Mouse (Mus musculus): Measurements from ENCODE around the gene Nf1. TPM values are rescaled to one million over a fixed set of nuclear protein-coding genes. Genes with fewer than 3 reads are reported as not detected.
A peak's percentile ranks its signal among the peaks of the same experiment; 100 is the strongest.

Gene Nf1
- polyA plus RNA-seq, 1 experiment from 2014 or later = 8.0 TPM

DNA sequence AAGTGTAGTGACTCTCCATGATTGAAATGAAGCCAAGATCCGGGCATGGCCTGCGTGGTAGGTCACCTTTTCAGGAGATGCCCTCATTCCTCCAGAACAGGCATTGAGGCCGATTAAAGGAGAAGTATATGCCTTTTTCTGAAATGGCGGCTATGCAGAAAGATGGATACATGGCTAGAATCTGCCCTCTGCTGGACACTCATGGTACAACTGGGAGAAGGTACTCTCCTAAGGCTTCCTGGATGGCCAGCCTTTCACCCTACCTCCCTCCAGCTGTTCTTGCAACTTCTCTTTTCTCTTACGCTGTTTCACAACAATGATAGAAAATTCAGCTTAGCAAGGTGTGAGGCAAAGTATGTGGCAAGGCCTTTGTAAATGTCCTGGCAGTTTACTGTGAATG is 238.2 kb downstream of the Nf1 start:
- Histone ChIP-seq H3K4me1 (replicated peaks) (no peaks in the 10 kb centered on the region), H3K36me3 (peaks cover 46% of the 10 kb centered on the region), H3K27ac (no peak overlapping the region), H3K4me3 (replicated peaks) (no peak overlapping the region), H3K9me3 (no peaks in the 10 kb centered on the region), H3K9ac (replicated peaks) (no peak overlapping the region), H3K4me2 (replicated peaks) (no peak overlapping the region), H3K27me3 (no peaks in the 10 kb centered on the region)
- WGBS = 54% methylated on average over 5 of the region's 5 CpGs
- ATAC-seq = peak; percentile 43; the same call in 1 of the 2 replicates

DNA sequence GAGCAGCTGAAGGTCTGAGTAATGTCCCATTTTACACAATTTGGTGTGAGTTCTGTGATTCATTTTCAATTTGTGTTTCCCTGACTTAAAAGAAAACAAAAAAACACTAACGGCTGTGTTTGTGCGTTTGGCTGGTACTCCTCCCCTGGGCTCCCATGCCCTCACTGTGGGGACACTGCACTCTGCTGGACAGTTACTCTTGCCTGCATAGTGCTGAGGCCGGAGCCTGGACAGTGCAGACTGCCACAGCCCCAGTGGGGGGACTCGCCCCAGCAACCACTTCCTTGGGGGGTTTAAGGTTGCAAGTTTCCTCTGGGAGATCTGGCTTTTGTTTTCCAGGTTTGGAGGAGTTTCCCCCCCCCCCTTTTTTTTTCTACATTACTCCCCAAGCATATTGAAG is 241.2 kb downstream of the Nf1 start:
- no peak for ATAC-seq

DNA sequence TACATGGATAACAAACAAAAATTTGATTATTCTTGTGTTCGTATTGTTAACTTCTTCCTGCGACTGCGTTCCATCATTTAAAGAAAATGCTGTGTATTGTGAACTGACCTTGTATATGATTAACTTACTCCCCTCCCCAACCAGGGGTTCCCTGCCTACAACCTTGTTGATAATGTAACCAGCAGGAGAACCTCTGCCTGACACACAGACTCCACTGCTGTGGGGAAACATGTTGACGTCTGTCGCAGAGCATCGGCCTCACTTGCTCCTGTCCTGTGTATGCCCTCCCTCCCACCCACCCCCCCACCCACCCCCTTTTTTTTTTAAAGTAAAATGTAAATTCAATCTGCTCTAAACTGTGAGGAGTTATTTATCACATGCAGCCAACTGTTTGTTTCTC is 241.8 kb downstream of the Nf1 start:
- H3K4me1 ChIP-seq (replicated peaks) = 0 out of 2 replicates have a peak, but pooled peaks cover 4% of the 10 kb centered on the region
- 94% methylated on average over 6 of the region's 6 CpGs for WGBS
- no peaks in the 10 kb centered on the region for H3K27me3 ChIP-seq
- H3K9me3 ChIP-seq = no peaks in the 10 kb centered on the region
- no peak overlapping the region for H3K4me3 ChIP-seq (replicated peaks)
- peaks cover 20% of the 10 kb centered on the region for H3K36me3 ChIP-seq
- H3K9ac ChIP-seq (replicated peaks) = no peak overlapping the region
- no peak overlapping the region for H3K4me2 ChIP-seq (replicated peaks)
- H3K27ac ChIP-seq = no peak overlapping the region
- ATAC-seq = no peak

More for the DNA sequence above, 241.2 kb downstream of the Nf1 start:
- Histone ChIP-seq H3K4me2 (replicated peaks) (no peak overlapping the region), H3K4me3 (replicated peaks) (no peak overlapping the region), H3K9ac (replicated peaks) (no peak overlapping the region), H3K27me3 (no peaks in the 10 kb centered on the region), H3K4me1 (replicated peaks) (0 out of 2 replicates have a peak, but pooled peaks cover 4% of the 10 kb centered on the region), H3K9me3 (no peaks in the 10 kb centered on the region), H3K27ac (no peak overlapping the region), H3K36me3 (peaks cover 24% of the 10 kb centered on the region)
- WGBS = 55% methylated on average over 4 of the region's 4 CpGs

DNA sequence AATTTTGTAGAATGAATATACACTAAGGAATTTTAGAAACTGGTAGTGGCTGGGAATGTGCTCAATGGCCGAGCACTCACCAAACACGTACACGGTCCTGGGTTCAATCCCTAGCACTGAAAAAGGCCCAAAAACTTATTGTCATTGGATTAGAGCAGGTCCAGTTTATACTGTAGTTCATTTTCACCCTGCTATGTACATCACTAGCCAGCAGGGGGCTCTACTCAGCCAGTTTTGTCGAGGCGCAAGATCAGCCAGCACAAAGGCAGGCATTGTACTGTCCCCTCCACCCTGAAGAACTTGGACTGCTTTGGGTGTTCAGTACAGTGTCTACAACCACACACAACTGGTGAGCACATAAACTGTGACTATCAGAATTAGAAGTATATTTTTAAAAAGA is 244.7 kb downstream of the Nf1 start:
- Histone ChIP-seq H3K27me3 (no peaks in the 10 kb centered on the region; the same call in 1 of the 2 replicates), H3K9ac (replicated peaks) (no peak overlapping the region), H3K36me3 (peaks cover 8% of the 10 kb centered on the region), H3K4me2 (replicated peaks) (no peak overlapping the region), H3K4me3 (replicated peaks) (no peak overlapping the region), H3K27ac (no peak overlapping the region), H3K9me3 (no peaks in the 10 kb centered on the region), H3K4me1 (replicated peaks) (0 out of 2 replicates have a peak, but pooled peaks cover 4% of the 10 kb centered on the region)
- ATAC-seq = peak; percentile 81
- WGBS = 5% methylated on average over 5 of the region's 5 CpGs

GRCm38 (mm10) chr11:79589317-79590075 is 250.0 kb downstream of the Nf1 start:
- Histone ChIP-seq H3K9me3 (no peaks in the 10 kb centered on the region), H3K27ac (no peak overlapping the region), H3K4me1 (replicated peaks) (peaks cover 34% of the 10 kb centered on the region), H3K9ac (replicated peaks) (no peak overlapping the region), H3K4me2 (replicated peaks) (no peak overlapping the region), H3K27me3 (peaks cover 5% of the 10 kb centered on the region; the same call in 1 of the 2 replicates), H3K36me3 (no peaks in the 10 kb centered on the region), H3K4me3 (replicated peaks) (no peak overlapping the region)
- ATAC-seq = no peak
- WGBS = 54% methylated on average over 14 of the region's 14 CpGs

DNA sequence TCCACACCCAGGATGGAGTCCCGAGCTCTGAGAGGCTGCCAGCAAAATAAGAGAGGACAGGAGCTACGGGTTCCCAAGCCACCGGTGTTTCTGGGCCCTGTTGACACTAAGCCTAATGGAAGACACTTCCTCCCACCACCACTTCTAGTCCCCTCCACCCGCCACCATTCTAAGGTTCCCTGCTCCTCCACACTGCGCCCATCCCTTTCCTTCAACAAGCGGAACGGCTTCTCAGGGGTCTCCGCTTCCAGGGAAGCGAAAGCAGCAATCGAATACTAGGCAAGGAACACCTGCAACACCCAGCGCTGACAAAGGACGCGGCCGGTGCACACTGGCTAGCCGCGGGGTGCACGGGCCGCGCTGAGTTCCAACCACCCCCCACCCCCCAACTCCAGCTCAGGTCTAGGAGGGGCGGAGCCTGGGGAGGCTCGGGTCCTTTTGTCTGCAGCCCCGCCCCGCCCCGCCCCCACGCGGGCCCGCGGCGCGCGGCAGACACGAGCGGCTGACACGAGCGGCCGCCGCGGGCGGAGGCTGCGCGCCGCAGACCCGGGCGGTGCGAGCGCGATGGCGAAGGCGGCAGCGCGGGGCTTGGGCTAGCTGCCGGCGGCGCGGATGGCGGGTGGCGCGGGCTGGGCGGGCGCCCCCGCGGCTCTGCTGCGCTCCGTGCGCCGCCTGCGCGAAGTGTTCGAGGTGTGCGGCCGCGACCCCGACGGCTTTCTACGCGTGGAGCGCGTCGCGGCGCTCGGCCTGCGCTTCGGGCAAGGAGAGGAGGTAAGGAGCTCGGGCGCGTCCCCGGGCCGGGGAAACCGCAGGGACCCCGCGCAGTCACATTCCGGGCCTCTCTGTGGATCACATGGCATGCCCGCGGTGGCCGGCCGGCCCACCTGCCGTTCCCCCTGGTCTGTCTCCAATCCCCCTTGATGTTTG is 251.4 kb downstream of the Nf1 start, which contains the start of gene Rab11fip4:
Rab11fip4 (plus strand) TSS at position 549 of the 927 bp plus-strand sequence.
- H3K9me3 ChIP-seq = no peaks in the 10 kb centered on the region
- H3K4me3 ChIP-seq (replicated peaks) = peak within 1 kb of the TSS; percentile 71
- peak; percentile 78 for ATAC-seq
- peaks cover 43% of the 10 kb centered on the region for H3K4me1 ChIP-seq (replicated peaks)
- H3K27me3 ChIP-seq = peaks cover 5% of the 10 kb centered on the region; the same call in 1 of the 2 replicates
- peak within 1 kb of the TSS; percentile 93 for H3K9ac ChIP-seq (replicated peaks)
- under 1% methylated on average over 72 of the region's 98 CpGs for WGBS
- H3K4me2 ChIP-seq (replicated peaks) = peak within 1 kb of the TSS; percentile 69
- peak within 1 kb of the TSS; percentile 86 for H3K27ac ChIP-seq
- no peaks in the 10 kb centered on the region for H3K36me3 ChIP-seq

DNA sequence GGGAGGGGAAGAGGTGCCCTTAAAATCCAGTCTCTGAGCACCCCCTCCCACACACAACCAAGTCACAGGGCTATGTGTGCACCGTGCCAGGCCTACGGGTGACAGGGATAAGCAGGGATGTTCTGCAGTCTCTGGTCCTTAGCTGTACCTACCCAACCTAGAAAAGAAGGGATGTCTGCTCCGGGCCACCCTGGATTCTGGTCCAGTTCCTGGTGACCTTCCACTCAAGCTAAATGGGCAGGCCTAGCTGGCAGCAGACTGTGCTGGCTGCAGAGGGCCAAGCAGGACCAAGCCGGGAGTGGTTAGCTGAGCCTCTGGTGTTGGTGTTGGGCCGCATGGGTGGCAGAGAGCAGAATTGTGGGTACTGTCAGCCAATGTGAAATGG is 252.1 kb downstream of the Nf1 start:
- H3K9ac ChIP-seq (replicated peaks) = peak overlapping the region; percentile 93
- 6% methylated on average over 5 of the region's 5 CpGs for WGBS
- peak overlapping the region; percentile 71 for H3K4me3 ChIP-seq (replicated peaks)
- H3K4me1 ChIP-seq (replicated peaks) = peaks cover 45% of the 10 kb centered on the region
- peak overlapping the region; percentile 69 for H3K4me2 ChIP-seq (replicated peaks)
- ATAC-seq = peak; percentile 60
- no peaks in the 10 kb centered on the region for H3K9me3 ChIP-seq
- no peaks in the 10 kb centered on the region for H3K36me3 ChIP-seq
- peaks cover 5% of the 10 kb centered on the region; the same call in 1 of the 2 replicates for H3K27me3 ChIP-seq
- peak overlapping the region; percentile 86 for H3K27ac ChIP-seq

GRCm38 (mm10) chr11:79593495-79593894 is 254.0 kb downstream of the Nf1 start:
- H3K36me3 ChIP-seq = peaks cover 16% of the 10 kb centered on the region
- ATAC-seq = no peak
- H3K4me3 ChIP-seq (replicated peaks) = peak overlapping the region; percentile 71; the same call in 1 of the 2 replicates
- H3K27me3 ChIP-seq = peaks cover 5% of the 10 kb centered on the region; the same call in 1 of the 2 replicates
- H3K27ac ChIP-seq = no peak overlapping the region
- H3K9me3 ChIP-seq = 0 out of 2 replicates have a peak, but pooled peaks cover 5% of the 10 kb centered on the region
- H3K9ac ChIP-seq (replicated peaks) = peak overlapping the region; percentile 93
- peak overlapping the region; percentile 69 for H3K4me2 ChIP-seq (replicated peaks)
- H3K4me1 ChIP-seq (replicated peaks) = peaks cover 45% of the 10 kb centered on the region
- WGBS = 34% methylated on average over 11 of the region's 11 CpGs

- no peaks in the 10 kb centered on the region for H3K36me3 ChIP-seq
- H3K27ac ChIP-seq = peak overlapping the region; percentile 59
- ATAC-seq = no peak
- no peaks in the 10 kb centered on the region for H3K9me3 ChIP-seq
- H3K9ac ChIP-seq (replicated peaks) = peak overlapping the region; percentile 51; the same call in 1 of the 2 replicates
- 0 out of 2 replicates have a peak, but pooled peaks cover 4% of the 10 kb centered on the region for H3K27me3 ChIP-seq
- H3K4me2 ChIP-seq (replicated peaks) = no peak overlapping the region
- WGBS = 38% methylated on average over 2 of the region's 2 CpGs
- H3K4me1 ChIP-seq (replicated peaks) = peaks cover 84% of the 10 kb centered on the region
- no peak overlapping the region for H3K4me3 ChIP-seq (replicated peaks)
Measured at GRCm38 (mm10) chr11:79610454-79610853, 271.0 kb downstream of the Nf1 start.

- Histone ChIP-seq H3K4me3 (replicated peaks) (no peak overlapping the region), H3K9me3 (no peaks in the 10 kb centered on the region), H3K27me3 (0 out of 2 replicates have a peak, but pooled peaks cover 4% of the 10 kb centered on the region), H3K4me2 (replicated peaks) (0 out of 2 replicates have a peak overlapping the region, but pooled peaks have one; percentile 5), H3K36me3 (no peaks in the 10 kb centered on the region), H3K9ac (replicated peaks) (peak overlapping the region; percentile 16; the same call in 1 of the 2 replicates), H3K27ac (peak overlapping the region; percentile 59), H3K4me1 (replicated peaks) (peaks cover 85% of the 10 kb centered on the region)
- 5% methylated on average over 13 of the region's 13 CpGs for WGBS
- ATAC-seq = peak; percentile 57
Measured at GRCm38 (mm10) chr11:79611011-79611666, 271.6 kb downstream of the Nf1 start.

- ATAC-seq = no peak
- no peaks in the 10 kb centered on the region for H3K9me3 ChIP-seq
- H3K9ac ChIP-seq (replicated peaks) = no peak overlapping the region
- no peak overlapping the region for H3K4me2 ChIP-seq (replicated peaks)
- peaks cover 82% of the 10 kb centered on the region for H3K4me1 ChIP-seq (replicated peaks)
- H3K4me3 ChIP-seq (replicated peaks) = no peak overlapping the region
- WGBS = 17% methylated on average over 1 of the region's 1 CpGs
- H3K27ac ChIP-seq = no peak overlapping the region
- 0 out of 2 replicates have a peak, but pooled peaks cover 4% of the 10 kb centered on the region for H3K27me3 ChIP-seq
- H3K36me3 ChIP-seq = no peaks in the 10 kb centered on the region
Measured at GRCm38 (mm10) chr11:79612046-79612600, 272.6 kb downstream of the Nf1 start.

Measured in midbrain, embryonic 13.5 days (tissue).